Mouse (Mus musculus) embryonic facial prominence, embryonic 14.5 days (tissue): ENCODE measurements around the gene Csf2rb. TPM values are rescaled to one million over a fixed set of nuclear protein-coding genes. Genes with fewer than 3 reads are reported as not detected.

ENCODE experiments used
- ATAC-seq: fragments of 200-750 bp; cut with Nextera tagmentation; 2 replicates; pipeline ENCODE4 v1.8.0; 2017; ENCODE audit warnings: low read depth, moderate number of reproducible peaks, moderate TSS enrichment
- DNase-seq: peaks from one replicate; pipeline ENCODE4 v3.0.0-alpha.2; 2015; ENCODE audit warnings: low spot score
- H3K27ac ChIP-seq: fragments of 300-500 bp; sonication (generic); replicated peaks from 2 replicates; pipeline ENCODE4 v1.5.1; 2014; ENCODE audit warnings: low read depth, mild to moderate bottlenecking, low read length, moderate library complexity
- H3K27me3 ChIP-seq: fragments of 300-500 bp; sonication (generic); replicated peaks from 2 replicates; pipeline ENCODE4 v1.6.1; 2014; ENCODE audit warnings: low read length; ENCODE audit not compliant: control insufficient read depth, insufficient read depth
- H3K36me3 ChIP-seq: fragments of 300-500 bp; sonication (generic); 2 replicates; pipeline ENCODE4 v1.6.1; 2014; ENCODE audit warnings: low read length, mixed read lengths; ENCODE audit not compliant: control insufficient read depth, insufficient read depth
- H3K4me1 ChIP-seq: fragments of 300-500 bp; sonication (generic); 2 replicates; pipeline ENCODE4 v1.6.1; 2014; ENCODE audit warnings: antibody characterized with exemption, low read length; ENCODE audit not compliant: control insufficient read depth, insufficient read depth
- H3K4me2 ChIP-seq: fragments of 300-500 bp; sonication (generic); 2 replicates; pipeline ENCODE4 v1.6.1; 2014; ENCODE audit warnings: low read depth, mild to moderate bottlenecking, low read length, moderate library complexity, mixed read lengths
- H3K4me3 ChIP-seq: fragments of 300-500 bp; sonication (generic); 2 replicates; pipeline ENCODE4 v1.5.1; 2014; ENCODE audit warnings: low read depth, mild to moderate bottlenecking, low read length
- H3K9ac ChIP-seq: fragments of 300-500 bp; sonication (generic); 2 replicates; pipeline ENCODE4 v1.6.1; 2014; ENCODE audit warnings: low read depth, mild to moderate bottlenecking, low read length, moderate library complexity, mixed read lengths
- H3K9me3 ChIP-seq: fragments of 300-500 bp; sonication (generic); 2 replicates; pipeline ENCODE4 v1.6.1; 2016; ENCODE audit warnings: low read length; ENCODE audit not compliant: control insufficient read depth
- WGBS: fragments of 180-500 bp; shearing (Covaris S2); extraction: QIAGEN DNeasy Blood & Tissue Kit; methylation state at CpG from one replicate; pipeline ENCODE4 v1.1.7; 2014; 5-methylcytosine and 5-hydroxymethylcytosine counted together
- polyA plus RNA-seq: library from polyadenylated mRNA; unstranded; fragments of >200 nt; fragmentation: Nextera tagmentation; extraction: Ambion mirVana; gene quantifications from 2 replicates; pipeline ENCODE4 v1.2.1, GENCODE M21; 2014

Csf2rb gene
- polyA plus RNA-seq, 1 experiment from 2014 or later, result 4.6 TPM

- H3K4me3 ChIP-seq, result no peak overlapping the region
- ATAC-seq, result no peak
- no peak overlapping the region for H3K9ac ChIP-seq
- H3K27me3 ChIP-seq, result no peaks in the 10 kb centered on the region
- no peaks in the 10 kb centered on the region for H3K4me1 ChIP-seq
- DNase-seq, result peak; percentile 27
- 3% methylated on average over 1 of the region's 1 CpGs for WGBS
- no peaks in the 10 kb centered on the region for H3K36me3 ChIP-seq
- no peak overlapping the region for H3K27ac ChIP-seq
- H3K9me3 ChIP-seq, result 0 out of 2 replicates have a peak, but pooled peaks cover 5% of the 10 kb centered on the region
- H3K4me2 ChIP-seq, result no peak overlapping the region
Measured at GRCm38 (mm10) chr15:78354958-78355357, 29.4 kb downstream of the Csf2rb start.

- Histone ChIP-seq H3K27ac (no peak overlapping the region), H3K36me3 (no peaks in the 10 kb centered on the region), H3K27me3 (no peaks in the 10 kb centered on the region), H3K4me1 (no peaks in the 10 kb centered on the region), H3K9ac (no peak overlapping the region), H3K4me3 (no peak overlapping the region), H3K9me3 (0 out of 2 replicates have a peak, but pooled peaks cover 5% of the 10 kb centered on the region), H3K4me2 (no peak overlapping the region)
- 86% methylated on average over 5 of the region's 5 CpGs for WGBS
- DNase-seq (no peak), ATAC-seq (no peak)
Measured at GRCm38 (mm10) chr15:78355548-78355947, 30.0 kb downstream of the Csf2rb start.

GRCm38 (mm10) chr15:78365916-78366315, 40.4 kb downstream of the Csf2rb start:
- WGBS, result 77% methylated on average over 2 of the region's 2 CpGs
- no peak overlapping the region for H3K4me3 ChIP-seq
- no peak overlapping the region for H3K4me2 ChIP-seq
- ATAC-seq (no peak), DNase-seq (no peak)
- no peaks in the 10 kb centered on the region for H3K4me1 ChIP-seq
- peaks cover 3% of the 10 kb centered on the region; the same call in 1 of the 2 replicates for H3K27me3 ChIP-seq
- H3K36me3 ChIP-seq, result no peaks in the 10 kb centered on the region
- peaks cover 7% of the 10 kb centered on the region; the same call in 1 of the 2 replicates for H3K9me3 ChIP-seq
- H3K27ac ChIP-seq, result no peak overlapping the region
- H3K9ac ChIP-seq, result no peak overlapping the region

- H3K27ac ChIP-seq, result no peak overlapping the region
- DNase-seq (no peak), ATAC-seq (no peak)
- no peaks in the 10 kb centered on the region for H3K4me1 ChIP-seq
- H3K9ac ChIP-seq, result no peak overlapping the region
- no peaks in the 10 kb centered on the region for H3K36me3 ChIP-seq
- no peak overlapping the region for H3K4me3 ChIP-seq
- H3K4me2 ChIP-seq, result no peak overlapping the region
- H3K9me3 ChIP-seq, result peaks cover 6% of the 10 kb centered on the region; the same call in 1 of the 2 replicates
- peaks cover 3% of the 10 kb centered on the region; the same call in 1 of the 2 replicates for H3K27me3 ChIP-seq
- WGBS, result 75% methylated on average over 8 of the region's 8 CpGs
Measured at GRCm38 (mm10) chr15:78366875-78367274, 41.3 kb downstream of the Csf2rb start.

- peaks cover 3% of the 10 kb centered on the region; the same call in 1 of the 2 replicates for H3K27me3 ChIP-seq
- H3K9me3 ChIP-seq, result no peaks in the 10 kb centered on the region
- DNase-seq, result no peak
- WGBS, result 64% methylated on average over 3 of the region's 3 CpGs
- no peaks in the 10 kb centered on the region for H3K36me3 ChIP-seq
- no peak overlapping the region for H3K9ac ChIP-seq
- no peak overlapping the region for H3K4me2 ChIP-seq
- H3K4me3 ChIP-seq, result no peak overlapping the region
- H3K27ac ChIP-seq, result no peak overlapping the region
- ATAC-seq, result no peak
- no peaks in the 10 kb centered on the region for H3K4me1 ChIP-seq
Measured at GRCm38 (mm10) chr15:78367811-78368210, 42.3 kb downstream of the Csf2rb start.

GRCm38 (mm10) chr15:78368926-78369346, 43.4 kb downstream of the Csf2rb start:
- 13% methylated on average over 8 of the region's 8 CpGs for WGBS
- peaks cover 3% of the 10 kb centered on the region; the same call in 1 of the 2 replicates for H3K27me3 ChIP-seq
- H3K4me1 ChIP-seq, result no peaks in the 10 kb centered on the region
- H3K27ac ChIP-seq, result no peak overlapping the region
- no peak for ATAC-seq
- H3K4me2 ChIP-seq, result no peak overlapping the region
- DNase-seq, result no peak
- H3K36me3 ChIP-seq, result no peaks in the 10 kb centered on the region
- no peaks in the 10 kb centered on the region for H3K9me3 ChIP-seq
- H3K4me3 ChIP-seq, result no peak overlapping the region
- no peak overlapping the region for H3K9ac ChIP-seq

GRCm38 (mm10) chr15:78369641-78370040, 44.1 kb downstream of the Csf2rb start:
- ATAC-seq, result no peak
- peaks cover 3% of the 10 kb centered on the region; the same call in 1 of the 2 replicates for H3K27me3 ChIP-seq
- no peaks in the 10 kb centered on the region for H3K9me3 ChIP-seq
- H3K36me3 ChIP-seq, result no peaks in the 10 kb centered on the region
- DNase-seq, result no peak
- no peaks in the 10 kb centered on the region for H3K4me1 ChIP-seq
- H3K27ac ChIP-seq, result no peak overlapping the region
- H3K4me2 ChIP-seq, result no peak overlapping the region
- WGBS, result 79% methylated on average over 1 of the region's 1 CpGs
- no peak overlapping the region for H3K9ac ChIP-seq
- H3K4me3 ChIP-seq, result no peak overlapping the region

GRCm38 (mm10) chr15:78372796-78373195, 47.2 kb downstream of the Csf2rb start:
- ATAC-seq (peak; percentile 79; the same call in 1 of the 2 replicates), DNase-seq (peak; percentile 52)
- H3K27ac ChIP-seq, result no peak overlapping the region
- no peak overlapping the region for H3K9ac ChIP-seq
- no peak overlapping the region for H3K4me2 ChIP-seq
- WGBS, result 61% methylated on average over 3 of the region's 3 CpGs
- no peak overlapping the region for H3K4me3 ChIP-seq
- H3K4me1 ChIP-seq, result no peaks in the 10 kb centered on the region
- H3K27me3 ChIP-seq, result peaks cover 1% of the 10 kb centered on the region; the same call in 1 of the 2 replicates
- H3K36me3 ChIP-seq, result no peaks in the 10 kb centered on the region
- no peaks in the 10 kb centered on the region for H3K9me3 ChIP-seq

- no peak overlapping the region for H3K4me2 ChIP-seq
- no peaks in the 10 kb centered on the region for H3K36me3 ChIP-seq
- no peaks in the 10 kb centered on the region for H3K4me1 ChIP-seq
- no peak overlapping the region for H3K27ac ChIP-seq
- no peaks in the 10 kb centered on the region; the same call in 1 of the 2 replicates for H3K27me3 ChIP-seq
- 62% methylated on average over 3 of the region's 3 CpGs for WGBS
- no peak overlapping the region for H3K9ac ChIP-seq
- ATAC-seq (no peak), DNase-seq (no peak)
- H3K4me3 ChIP-seq, result no peak overlapping the region
- no peaks in the 10 kb centered on the region for H3K9me3 ChIP-seq
Measured at GRCm38 (mm10) chr15:78374204-78374603, 48.7 kb downstream of the Csf2rb start.
